Mouse (Mus musculus) cerebellum, adult 2 months (tissue): ENCODE measurements around the gene Gpd1l. TPM values are rescaled to one million over a fixed set of nuclear protein-coding genes. Genes with fewer than 3 reads are reported as not detected.

Experiments
- DNase-seq, 2 experiments: peaks; one replicate each; pipeline ENCODE4 v3.0.0; 2021
- H3K27ac ChIP-seq: fragments of 200-500 bp; 2 replicates; pipeline ENCODE4 v1.5.1; 2012; ENCODE audit warnings: low read length, control low read depth, inconsistent platforms; ENCODE audit not compliant: insufficient read depth
- H3K27me3 ChIP-seq: fragments of 200-500 bp; 2 replicates; pipeline ENCODE4 v1.6.1; 2012; ENCODE audit warnings: inconsistent platforms, mild to moderate bottlenecking, low read length, moderate library complexity; ENCODE audit not compliant: control insufficient read depth, insufficient read depth
- H3K4me1 ChIP-seq: fragments of 200-500 bp; 2 replicates; pipeline ENCODE4 v1.6.1; 2011; ENCODE audit warnings: low read length; ENCODE audit not compliant: control insufficient read depth, insufficient read depth
- H3K4me3 ChIP-seq: fragments of 200-500 bp; replicated peaks from 2 replicates; pipeline ENCODE3; 2011; ENCODE audit warnings: mild to moderate bottlenecking, low read depth, low read length, control low read depth; ENCODE audit not compliant: insufficient read depth
- CTCF ChIP-seq: fragments of 200-500 bp; IDR thresholded peaks from 2 replicates; pipeline ENCODE4 v1.5.1; 2011; ENCODE audit warnings: low read depth, mild to moderate bottlenecking, control low read depth, low read length, moderate library complexity, borderline replicate concordance; ENCODE audit not compliant: insufficient read depth
- POLR2A ChIP-seq: fragments of 200-500 bp; IDR thresholded peaks from 2 replicates; pipeline ENCODE4 v1.6.1; 2011; ENCODE audit warnings: low read length, control low read depth, borderline replicate concordance; ENCODE audit not compliant: insufficient read depth
- WGBS: fragments of 180-500 bp; shearing (Covaris S2); methylation state at CpG from one replicate; pipeline ENCODE4 v1.1.7; 2018; 5-methylcytosine and 5-hydroxymethylcytosine counted together
- polyA plus RNA-seq: library from polyadenylated mRNA; depleted of rRNA; stranded (reverse); fragments of >200 nt; gene quantifications from 2 replicates; pipeline ENCODE4 v1.2.3, GENCODE M21; 2012

Gene Gpd1l
- polyA plus RNA-seq, 1 experiment: 46.8 TPM

GRCm38 (mm10) chr9:114892974-114893373 is 40.8 kb downstream of the Gpd1l start:
- WGBS: 73% methylated on average over 11 of the region's 11 CpGs
- DNase-seq: no peak
- Histone ChIP-seq H3K4me3 (no peak overlapping the region), H3K27me3 (no peaks in the 10 kb centered on the region), H3K4me1 (no peaks in the 10 kb centered on the region), H3K27ac (no peak overlapping the region)
- TF ChIP-seq POLR2A (no peak), CTCF (no peak)

GRCm38 (mm10) chr9:114890377-114890776 is 43.4 kb downstream of the Gpd1l start:
- no peak for TF ChIP-seq POLR2A
- TF ChIP-seq CTCF: no peak

GRCm38 (mm10) chr9:114888856-114889407 is 44.9 kb downstream of the Gpd1l start:
- Histone ChIP-seq H3K27me3 (no peaks in the 10 kb centered on the region; the same call in 1 of the 2 replicates), H3K4me3 (no peak overlapping the region), H3K4me1 (no peaks in the 10 kb centered on the region), H3K27ac (no peak overlapping the region)
- WGBS: 88% methylated on average over 5 of the region's 5 CpGs
- DNase-seq: no peak
- TF ChIP-seq CTCF: no peak
- no peak for TF ChIP-seq POLR2A

More at GRCm38 (mm10) chr9:114890377-114890776, 43.4 kb downstream of the Gpd1l start:
- Histone ChIP-seq H3K27ac (no peak overlapping the region), H3K27me3 (no peaks in the 10 kb centered on the region), H3K4me3 (no peak overlapping the region), H3K4me1 (no peaks in the 10 kb centered on the region)
- WGBS: 60% methylated on average over 7 of the region's 7 CpGs
- no peak for DNase-seq

GRCm38 (mm10) chr9:114887699-114888098 is 46.1 kb downstream of the Gpd1l start:
- Histone ChIP-seq H3K4me1 (no peaks in the 10 kb centered on the region), H3K27ac (no peak overlapping the region), H3K27me3 (no peaks in the 10 kb centered on the region; the same call in 1 of the 2 replicates), H3K4me3 (no peak overlapping the region)
- TF ChIP-seq POLR2A (no peak), CTCF (peak; percentile 24; the same call in 1 of the 2 replicates)
- 94% methylated on average over 3 of the region's 3 CpGs for whole genome bisulfite sequencing
- no peak for DNase-seq

GRCm38 (mm10) chr9:114885991-114886662 is 47.7 kb downstream of the Gpd1l start:
- DNase-seq: no peak
- H3K27ac ChIP-seq: no peak overlapping the region
- H3K27me3 ChIP-seq: no peaks in the 10 kb centered on the region; the same call in 1 of the 2 replicates
- H3K4me3 ChIP-seq: no peak overlapping the region
- no peaks in the 10 kb centered on the region for H3K4me1 ChIP-seq
- no peak for TF ChIP-seq POLR2A
- TF ChIP-seq CTCF: no peak
- WGBS: 33% methylated on average over 8 of the region's 8 CpGs

GRCm38 (mm10) chr9:114885564-114885963 is 48.2 kb downstream of the Gpd1l start:
- Histone ChIP-seq H3K27ac (no peak overlapping the region), H3K4me3 (no peak overlapping the region), H3K4me1 (no peaks in the 10 kb centered on the region), H3K27me3 (no peaks in the 10 kb centered on the region; the same call in 1 of the 2 replicates)
- no peak for TF ChIP-seq CTCF
- TF ChIP-seq POLR2A: no peak
- DNase-seq: no peak
- WGBS: 76% methylated on average over 4 of the region's 4 CpGs

GRCm38 (mm10) chr9:114881977-114882376 is 51.8 kb downstream of the Gpd1l start:
- Histone ChIP-seq H3K4me1 (no peaks in the 10 kb centered on the region), H3K4me3 (no peak overlapping the region), H3K27ac (no peak overlapping the region), H3K27me3 (no peaks in the 10 kb centered on the region; the same call in 1 of the 2 replicates)
- no peak for TF ChIP-seq CTCF
- TF ChIP-seq POLR2A: no peak
- no peak for DNase-seq
- 74% methylated on average over 2 of the region's 2 CpGs for WGBS

GRCm38 (mm10) chr9:114855327-114855726 is 78.5 kb downstream of the Gpd1l start:
- H3K4me3 ChIP-seq: no peak overlapping the region
- no peak for DNase-seq
- TF ChIP-seq CTCF (no peak), POLR2A (no peak)
- H3K4me1 ChIP-seq: no peaks in the 10 kb centered on the region
- no peak overlapping the region for H3K27ac ChIP-seq
- 81% methylated on average over 11 of the region's 11 CpGs for WGBS
- no peaks in the 10 kb centered on the region for H3K27me3 ChIP-seq
